Mouse (Mus musculus): ENCODE results near the gene Tyro3.

Tyro3 gene

GRCm38 (mm10) chr2:119797279-119797783 lies at the start of gene Tyro3:
TSS of gene Tyro3 (plus strand) at chr2:119797733.
- no peak for DNase-seq (ENCODE audit: low read depth)

- no peak for DNase-seq (ENCODE audit: low read depth)
Observed at GRCm38 (mm10) chr2:119749260-119749659, 48.3 kb upstream of the Tyro3 start.

DNA sequence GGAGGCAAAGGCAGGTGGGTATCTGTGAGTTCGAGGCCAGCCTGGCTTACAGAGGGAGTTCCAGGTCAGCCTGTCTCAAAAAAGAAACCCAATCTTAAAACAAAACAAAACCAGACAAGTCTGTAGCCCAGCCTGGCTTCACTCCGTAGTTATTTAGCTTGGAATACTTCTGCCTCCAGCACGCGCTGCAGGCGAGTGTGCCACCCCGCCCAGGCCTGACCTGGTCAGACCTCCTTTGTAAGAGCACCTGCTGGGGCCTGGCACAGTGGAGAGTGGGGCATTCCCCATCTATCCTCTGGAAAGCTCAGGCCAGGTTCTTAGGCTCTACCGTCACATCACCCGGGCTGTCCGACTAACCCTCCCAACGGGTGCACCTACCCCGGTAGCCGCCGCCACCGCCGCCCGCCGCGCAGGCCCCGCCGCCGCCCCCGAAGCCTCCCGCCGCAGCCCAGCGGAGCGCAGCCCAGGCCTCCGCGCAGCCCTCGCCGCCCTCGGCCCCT lies 39.9 kb upstream of the Tyro3 start:
- DNase-seq (ENCODE audit: low read depth), result peak; percentile 21

GRCm38 (mm10) chr2:119758101-119758843 lies 39.3 kb upstream of the Tyro3 start:
- DNase-seq (ENCODE audit: low read depth), result peak; percentile 50

- DNase-seq (ENCODE audit: low read depth), result peak; percentile 34
Observed at GRCm38 (mm10) chr2:119758844-119759835, 38.4 kb upstream of the Tyro3 start.

- DNase-seq (ENCODE audit: low read depth), result no peak
Observed at GRCm38 (mm10) chr2:119760251-119760650, 37.3 kb upstream of the Tyro3 start, which contains the start of gene Ltk. TSS of gene Ltk (minus strand) at chr2:119760431.

GRCm38 (mm10) chr2:119762276-119762675 lies 35.3 kb upstream of the Tyro3 start:
- no peak for DNase-seq (ENCODE audit: low read depth)

- no peak for DNase-seq (ENCODE audit: low read depth)
Observed at GRCm38 (mm10) chr2:119763924-119764323, 33.6 kb upstream of the Tyro3 start.

GRCm38 (mm10) chr2:119767246-119767645 lies 30.3 kb upstream of the Tyro3 start:
- no peak for DNase-seq (ENCODE audit: low read depth)

DNA sequence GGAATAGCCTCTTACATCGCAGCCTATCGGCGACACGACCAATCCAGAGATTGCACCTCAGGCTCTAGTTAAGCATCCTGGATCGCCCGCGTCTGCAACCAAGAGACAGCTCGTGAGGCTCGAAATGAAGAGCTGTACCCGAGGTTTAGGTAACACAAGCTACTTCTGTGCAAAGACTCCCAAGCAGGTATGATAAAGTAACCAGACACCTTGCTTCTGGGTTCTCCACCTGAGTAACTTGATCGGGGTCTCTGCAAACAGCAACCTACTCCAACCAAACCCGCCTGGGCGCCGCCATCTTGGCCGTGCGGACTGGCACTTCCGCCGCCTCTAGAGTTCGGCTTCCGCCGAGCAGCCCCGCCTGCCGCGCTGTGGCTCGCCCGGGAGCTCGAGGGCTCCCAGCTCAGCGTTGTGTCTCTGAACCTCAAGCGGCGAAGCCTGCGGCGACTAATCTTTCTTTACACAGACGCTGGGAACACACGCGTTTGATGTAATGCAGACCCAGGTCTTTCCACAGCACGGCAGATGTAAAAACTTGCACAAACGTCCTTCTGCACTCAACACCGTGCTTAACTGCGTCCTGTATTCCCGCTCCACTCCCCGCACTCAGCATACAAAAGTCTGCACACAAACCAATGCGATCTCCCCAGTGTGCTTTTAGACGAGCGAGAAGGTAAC lies 10.2 kb upstream of the Tyro3 start, which contains the start of gene Rpap1:
TSS of gene Rpap1 (minus strand) at position 332 of the 678 bp plus-strand sequence.
- DNase-seq (ENCODE audit: low read depth), result peak; percentile 86

DNA sequence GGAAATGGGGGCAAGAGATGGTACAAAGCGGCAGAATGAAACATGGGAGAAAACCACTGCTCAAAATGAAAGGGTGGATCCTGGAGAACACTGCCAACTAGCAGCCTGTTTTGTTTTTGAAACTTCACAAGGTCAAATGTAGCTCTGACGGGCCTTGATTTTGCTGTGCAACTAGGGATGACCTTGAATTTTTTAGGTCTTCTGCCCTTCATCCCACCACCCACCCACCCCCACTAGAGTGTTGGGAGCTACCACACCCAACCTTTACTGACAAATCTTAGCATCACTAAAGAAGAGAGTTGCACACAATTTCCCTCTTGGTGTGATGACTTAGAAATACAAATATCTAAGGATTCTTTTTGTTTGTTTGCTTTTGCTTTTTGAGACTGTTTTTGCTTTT lies 7.5 kb upstream of the Tyro3 start:
- DNase-seq (ENCODE audit: low read depth), result no peak

- DNase-seq (ENCODE audit: low read depth), result peak; percentile 57
Observed at GRCm38 (mm10) chr2:119798246-119798927, 854 bp downstream of the Tyro3 start.

- DNase-seq (ENCODE audit: low read depth), result peak; percentile 63
Observed at GRCm38 (mm10) chr2:119799181-119799960, 1.8 kb downstream of the Tyro3 start.

DNA sequence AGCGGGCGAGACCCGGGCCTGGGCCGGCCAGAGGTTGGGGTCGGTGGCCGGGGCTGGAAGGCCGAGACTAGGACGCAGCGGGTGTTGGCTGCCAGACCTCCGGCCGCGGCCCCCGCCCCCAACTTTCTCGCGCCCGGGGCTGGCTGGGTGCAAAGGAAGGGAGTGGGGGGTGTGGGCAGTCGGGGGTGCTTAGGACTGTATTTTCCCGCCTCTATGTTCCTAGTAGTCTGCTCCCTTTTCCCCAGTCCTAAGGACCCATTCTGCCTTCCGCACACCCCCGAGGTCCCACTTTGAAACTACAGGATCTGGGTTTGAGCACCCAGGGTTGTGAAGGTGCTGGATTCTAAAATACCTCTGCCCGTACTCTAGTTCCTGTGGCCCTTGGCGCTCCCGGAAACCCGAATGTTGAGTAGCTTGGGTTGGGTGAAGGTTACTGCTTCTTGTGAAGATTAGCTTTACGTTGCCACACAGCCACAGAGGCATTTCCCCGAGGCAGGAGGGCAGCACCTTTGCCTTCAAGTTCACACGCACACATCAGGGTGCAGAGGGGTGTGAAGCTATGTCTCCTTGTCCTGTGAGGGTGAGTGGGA lies 2.5 kb downstream of the Tyro3 start:
- DNase-seq (ENCODE audit: low read depth), result peak; percentile 71

- no peak for DNase-seq (ENCODE audit: low read depth)
Observed at GRCm38 (mm10) chr2:119800876-119801846, 3.6 kb downstream of the Tyro3 start.

DNA sequence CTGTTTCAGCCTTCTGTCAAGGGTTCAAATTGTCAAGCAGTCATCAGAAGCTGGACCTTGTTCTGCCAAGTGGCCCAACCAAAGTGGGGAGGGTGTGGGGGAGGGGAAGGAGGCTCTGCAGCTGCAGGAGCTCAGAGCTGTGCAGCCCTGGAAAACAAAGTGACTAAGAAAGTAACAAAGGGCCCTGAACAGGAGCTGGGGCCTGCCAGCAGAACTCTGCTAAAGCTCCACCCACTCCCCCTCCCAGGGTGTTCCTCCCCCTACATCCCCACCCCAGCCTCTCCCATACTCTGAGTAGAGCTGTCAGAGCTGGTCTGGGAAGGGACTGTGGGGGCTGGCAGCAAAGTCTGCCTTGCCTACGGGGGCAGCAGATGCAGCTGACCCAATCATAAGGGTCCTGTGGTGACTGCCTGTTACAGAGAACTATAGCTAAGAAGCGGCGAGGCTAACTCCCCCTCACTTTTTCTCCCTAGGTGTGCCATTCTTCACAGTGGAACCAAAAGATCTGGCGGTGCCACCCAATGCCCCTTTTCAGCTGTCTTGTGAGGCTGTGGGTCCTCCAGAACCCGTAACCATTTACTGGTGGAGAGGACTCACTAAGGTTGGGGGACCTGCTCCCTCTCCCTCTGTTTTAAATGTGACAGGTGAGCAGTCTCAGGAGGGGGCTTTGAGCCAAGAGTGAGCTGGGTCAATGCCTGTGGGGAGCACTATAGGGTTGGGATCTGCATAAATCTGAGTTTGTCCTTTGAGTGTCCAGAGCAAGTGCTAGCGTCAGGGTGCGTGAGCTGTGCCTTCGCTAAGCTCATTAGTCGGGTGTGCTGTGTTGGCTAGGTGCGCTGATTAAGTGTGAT lies 5.5 kb downstream of the Tyro3 start:
- DNase-seq (ENCODE audit: low read depth), result no peak

GRCm38 (mm10) chr2:119803618-119804274 lies 6.2 kb downstream of the Tyro3 start:
- DNase-seq (ENCODE audit: low read depth), result no peak
